Mouse (Mus musculus): ENCODE measurements around the gene Sept7.

DNA sequence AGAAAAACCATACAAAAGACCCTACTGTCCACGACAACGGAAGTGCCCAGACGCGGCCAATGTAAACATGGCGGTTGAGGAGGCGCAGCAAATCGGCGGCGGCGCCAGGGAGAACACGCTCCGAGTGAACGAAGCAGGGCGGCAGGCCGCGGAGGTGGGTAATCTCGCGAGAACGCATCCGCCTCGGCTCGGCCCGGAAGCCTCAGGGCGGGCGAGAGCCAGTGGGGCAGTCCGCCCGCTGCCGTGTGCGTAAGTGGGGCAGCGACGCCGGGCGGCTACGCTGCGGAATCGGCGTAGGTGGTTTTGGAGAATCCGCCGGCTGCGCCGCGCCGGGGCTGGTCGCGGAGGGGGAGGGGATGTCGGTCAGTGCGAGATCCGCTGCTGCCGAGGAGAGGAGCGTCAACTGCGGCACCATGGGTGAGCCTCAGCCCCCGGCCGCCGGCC, at the start of gene Sept7:
- TF ChIP-seq GATA1 (IDR thresholded peaks at IDR 0.05; ENCODE audit: borderline replicate concordance, low read length) = no peak
- TF ChIP-seq FLI1 (IDR thresholded peaks at IDR 0.05; ENCODE audit: low read length) = peak; percentile 63; the same call in 1 of the 2 replicates
